Mouse (Mus musculus): ENCODE measurements around the gene Zfp882.

DNA sequence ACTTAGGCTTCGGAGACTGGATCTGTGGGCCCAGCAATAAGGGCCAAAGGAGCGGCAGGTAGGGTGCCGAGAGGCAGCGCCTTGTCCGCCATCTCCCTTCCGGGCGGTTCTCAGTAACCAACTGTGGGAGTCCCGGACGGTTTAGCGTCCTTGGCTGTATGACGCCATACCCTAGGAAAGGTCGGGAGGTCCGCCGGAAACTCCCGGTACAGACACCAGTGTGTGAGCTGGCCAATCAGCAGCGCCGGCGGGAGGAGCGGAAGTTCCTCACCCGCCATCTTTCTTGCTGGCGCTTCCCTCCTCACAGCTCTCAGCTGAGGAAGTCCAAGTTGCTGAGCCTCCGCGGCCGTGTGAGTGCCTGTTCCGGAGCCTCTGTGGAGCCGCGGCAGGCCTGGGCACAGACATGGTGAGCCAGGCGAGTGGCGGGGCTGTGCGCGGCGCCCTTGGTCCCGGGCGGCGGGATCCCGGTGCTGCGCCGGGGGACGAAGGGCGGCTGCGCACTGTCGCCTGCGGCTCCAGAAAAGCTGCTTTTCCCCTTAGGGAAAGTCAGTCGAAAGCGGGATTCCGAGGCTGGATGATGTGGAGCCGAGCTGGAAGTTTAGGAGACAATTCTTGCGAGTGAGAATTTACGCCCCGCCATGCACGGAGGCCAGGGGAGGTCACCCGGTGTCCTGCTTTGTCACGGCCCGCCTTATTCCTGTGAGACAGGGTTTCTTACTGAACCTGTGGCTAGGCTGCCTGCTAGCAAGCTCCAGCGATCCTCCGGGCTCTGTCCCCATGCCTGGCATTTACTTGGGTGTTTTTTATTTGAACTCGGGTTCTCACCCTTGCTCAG is 14.4 kb downstream of the Zfp882 start:
- TF ChIP-seq POLR2A (IDR thresholded peaks at IDR 0.05; ENCODE audit: insufficient read depth, low read depth, low read length) (peak; percentile 59; the same call in 1 of the 2 replicates), CTCF (IDR thresholded peaks at IDR 0.05; ENCODE audit: insufficient read depth, low read depth, low read length) (no peak)
